Mouse (Mus musculus) liver, embryonic 14.5 days (tissue): ENCODE measurements around the gene Plcb4. TPM values are rescaled to one million over a fixed set of nuclear protein-coding genes. Genes with fewer than 3 reads are reported as not detected.

Source experiments
- ATAC-seq: fragments of 200-750 bp; cut with Nextera tagmentation; 2 replicates; pipeline ENCODE4 v1.8.0; 2017; ENCODE audit warnings: moderate number of reproducible peaks, mild to moderate bottlenecking, moderate library complexity; ENCODE audit not compliant: insufficient read depth
- DNase-seq, 3 experiments: peaks; one replicate each; pipeline ENCODE4 v3.0.0-alpha.2; 2012 to 2013; ENCODE audit warnings: low read depth in 3 of 3, low spot score in 3 of 3
- H3K27ac ChIP-seq: fragments of 300-500 bp; sonication (generic); 2 replicates; pipeline ENCODE4 v1.5.1; 2014; ENCODE audit warnings: moderate library complexity, mild to moderate bottlenecking, control low read depth, inconsistent platforms
- H3K27me3 ChIP-seq: fragments of 300-500 bp; sonication (generic); 2 replicates; pipeline ENCODE4 v1.6.1; 2014; ENCODE audit warnings: mild to moderate bottlenecking, low read length, moderate library complexity; ENCODE audit not compliant: control insufficient read depth, insufficient read depth
- H3K36me3 ChIP-seq: fragments of 300-500 bp; sonication (generic); replicated peaks from 2 replicates; pipeline ENCODE4 v1.6.1; 2014; ENCODE audit warnings: low read depth; ENCODE audit not compliant: control insufficient read depth, insufficient read depth
- H3K4me1 ChIP-seq, 2 experiments: fragments of 200-500 bp in 1 of 2; fragments of 300-500 bp in 1 of 2; sonication (generic) in 1 of 2; replicated peaks; 2 replicates each; pipeline ENCODE4 v1.6.1; 2012 to 2014; ENCODE audit warnings: antibody characterized with exemption in 1 of 2, inconsistent platforms in 1 of 2, low read length in 1 of 2; ENCODE audit not compliant: control insufficient read depth in 2 of 2, insufficient read depth in 2 of 2
- H3K4me2 ChIP-seq: fragments of 300-500 bp; sonication (generic); 2 replicates; pipeline ENCODE4 v1.6.1; 2014; ENCODE audit warnings: low read depth, mild to moderate bottlenecking, control low read depth, moderate library complexity
- H3K4me3 ChIP-seq, 2 experiments: fragments of 200-500 bp in 1 of 2; fragments of 300-500 bp in 1 of 2; sonication (generic) in 1 of 2; 2 replicates each; pipeline ENCODE4 v1.5.1; 2012 to 2014; ENCODE audit warnings: low read depth in 2 of 2, low read length in 2 of 2, mild to moderate bottlenecking in 2 of 2, control low read depth in 1 of 2, inconsistent platforms in 1 of 2, moderate library complexity in 1 of 2; ENCODE audit not compliant: insufficient read depth in 1 of 2
- H3K9ac ChIP-seq: fragments of 300-500 bp; sonication (generic); replicated peaks from 2 replicates; pipeline ENCODE4 v1.6.1; 2014; ENCODE audit warnings: mild to moderate bottlenecking, control low read depth, moderate library complexity
- H3K9me3 ChIP-seq: fragments of 300-500 bp; sonication (generic); 2 replicates; pipeline ENCODE4 v1.6.1; 2016; ENCODE audit warnings: low read length, mixed read lengths; ENCODE audit not compliant: control insufficient read depth
- CTCF ChIP-seq: IDR thresholded peaks from 2 replicates; pipeline ENCODE4 v1.5.1; 2016; ENCODE audit warnings: antibody characterized with exemption, low read depth, control low read depth
- EP300 ChIP-seq: IDR thresholded peaks from 2 replicates; pipeline ENCODE4 v1.6.1; 2016; ENCODE audit warnings: antibody characterized with exemption, low read depth
- WGBS: fragments of 180-500 bp; shearing (Covaris S2); extraction: QIAGEN DNeasy Blood & Tissue Kit; methylation state at CpG from one replicate; pipeline ENCODE4 v1.1.7; 2014; ENCODE audit not compliant: insufficient replicate concordance; 5-methylcytosine and 5-hydroxymethylcytosine counted together
- polyA plus RNA-seq, 2 experiments: library from polyadenylated mRNA; depleted of rRNA in 1 of 2; stranded (reverse) in 1 of 2; unstranded in 1 of 2; fragments of >200 nt; fragmentation: Nextera tagmentation in 1 of 2; extraction: Ambion mirVana in 1 of 2; gene quantifications; 2 replicates each; pipeline versions ENCODE4 v1.2.1 to v1.2.3; 2012 to 2014

The Plcb4 gene
- polyA plus RNA-seq, 2 experiments = 1.9 to 2.3 TPM

DNA sequence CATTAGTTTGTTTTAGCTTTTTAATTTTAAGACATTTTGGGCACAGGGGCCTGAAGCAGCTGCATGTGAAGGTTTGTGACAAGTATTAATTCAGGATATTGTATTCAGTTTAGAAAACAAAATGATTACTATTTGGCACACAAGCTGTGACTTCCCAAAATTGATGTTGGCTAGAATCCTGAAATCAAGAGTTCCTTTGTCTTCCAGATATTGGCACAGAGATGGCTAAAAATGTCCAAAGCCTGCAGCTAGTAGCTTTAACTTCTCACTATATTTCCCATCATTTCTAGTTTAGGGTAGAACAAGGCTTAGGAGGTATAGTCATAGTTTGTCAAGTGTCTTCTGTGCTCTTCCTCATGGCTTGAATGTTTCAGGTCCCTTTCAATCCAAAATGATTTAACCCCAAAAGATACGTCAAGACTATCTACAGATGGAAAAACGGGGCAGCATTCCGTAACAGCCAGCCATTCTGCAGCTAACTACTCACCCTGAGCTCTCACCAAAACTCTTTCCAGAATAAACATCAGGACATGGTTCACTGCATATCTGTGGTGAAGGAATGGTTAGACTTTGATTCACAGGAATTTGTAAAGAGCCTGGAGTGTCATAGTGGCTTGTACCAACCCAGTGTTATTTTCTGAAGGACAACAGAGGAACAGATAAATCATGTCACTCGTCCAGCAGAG lies 204.7 kb downstream of the Plcb4 start:
- WGBS = 74% methylated on average over 4 of the region's 4 CpGs
- H3K9me3 ChIP-seq = no peaks in the 10 kb centered on the region
- H3K4me1 ChIP-seq = peaks cover 0 to 5% of the 10 kb centered on the region in 2 experiments; a peak in 2 of 4 replicates
- no peaks in the 10 kb centered on the region for H3K36me3 ChIP-seq
- H3K4me2 ChIP-seq = no peak overlapping the region
- TF ChIP-seq CTCF (no peak), EP300 (no peak)
- H3K4me3 ChIP-seq = no peak overlapping the region
- DNase-seq (no peak), ATAC-seq (no peak)
- H3K27ac ChIP-seq = no peak overlapping the region
- H3K27me3 ChIP-seq = no peaks in the 10 kb centered on the region
- no peak overlapping the region for H3K9ac ChIP-seq

- ATAC-seq (no peak), DNase-seq (no peak)
- Histone ChIP-seq H3K4me2 (no peak overlapping the region), H3K9ac (no peak overlapping the region), H3K4me1 (peaks cover 0 to 5% of the 10 kb centered on the region in 2 experiments; a peak in 2 of 4 replicates), H3K9me3 (no peaks in the 10 kb centered on the region), H3K36me3 (no peaks in the 10 kb centered on the region), H3K4me3 (no peak overlapping the region), H3K27ac (no peak overlapping the region), H3K27me3 (no peaks in the 10 kb centered on the region)
- WGBS = 58% methylated on average over 9 of the region's 9 CpGs
- TF ChIP-seq EP300 (no peak), CTCF (no peak)
Measured at GRCm38 (mm10) chr2:135866421-135866820, 207.6 kb downstream of the Plcb4 start.

DNA sequence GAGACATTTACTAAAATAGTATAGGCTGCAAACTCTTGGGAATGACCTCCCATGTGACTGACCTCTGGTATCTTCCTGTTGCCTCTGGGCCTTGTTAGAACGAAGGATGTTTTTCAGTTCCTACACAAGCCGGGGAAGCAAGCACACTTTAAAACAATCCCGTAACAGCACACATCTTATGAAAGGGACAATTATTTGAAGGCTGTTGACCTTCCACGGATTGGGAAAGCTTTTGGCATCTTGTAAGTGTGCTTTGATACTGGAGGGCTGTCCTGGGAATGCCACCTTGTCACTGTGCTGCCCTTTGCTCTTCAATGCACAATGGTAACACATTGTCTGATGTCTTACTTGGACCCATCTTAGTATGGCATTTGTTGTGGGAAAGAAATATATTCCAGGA lies 208.0 kb downstream of the Plcb4 start:
- Histone ChIP-seq H3K4me1 (peaks cover 0 to 5% of the 10 kb centered on the region in 2 experiments; a peak in 2 of 4 replicates), H3K36me3 (no peaks in the 10 kb centered on the region), H3K4me2 (no peak overlapping the region), H3K9me3 (no peaks in the 10 kb centered on the region), H3K4me3 (no peak overlapping the region), H3K9ac (no peak overlapping the region), H3K27ac (no peak overlapping the region), H3K27me3 (no peaks in the 10 kb centered on the region)
- no peak for TF ChIP-seq EP300
- TF ChIP-seq CTCF = no peak
- WGBS = 65% methylated on average over 4 of the region's 4 CpGs
- DNase-seq (no peak), ATAC-seq (no peak)

GRCm38 (mm10) chr2:135869637-135870036 lies 210.8 kb downstream of the Plcb4 start:
- H3K27me3 ChIP-seq = no peaks in the 10 kb centered on the region
- no peak overlapping the region for H3K4me3 ChIP-seq
- 68% methylated on average over 7 of the region's 7 CpGs for WGBS

GRCm38 (mm10) chr2:135873146-135873545 lies 214.3 kb downstream of the Plcb4 start:
- Histone ChIP-seq H3K36me3 (no peaks in the 10 kb centered on the region), H3K4me2 (no peak overlapping the region), H3K27ac (no peak overlapping the region), H3K27me3 (no peaks in the 10 kb centered on the region), H3K9me3 (no peaks in the 10 kb centered on the region), H3K4me3 (no peak overlapping the region), H3K9ac (no peak overlapping the region), H3K4me1 (no peaks in the 10 kb centered on the region)
- DNase-seq = no peak
- TF ChIP-seq CTCF (no peak), EP300 (no peak)
- 69% methylated on average over 9 of the region's 9 CpGs for WGBS
- no peak for ATAC-seq

More at GRCm38 (mm10) chr2:135869637-135870036, 210.8 kb downstream of the Plcb4 start:
- DNase-seq (no peak), ATAC-seq (no peak)
- no peak for TF ChIP-seq CTCF
- no peak for TF ChIP-seq EP300
- Histone ChIP-seq H3K9me3 (no peaks in the 10 kb centered on the region), H3K36me3 (no peaks in the 10 kb centered on the region), H3K9ac (no peak overlapping the region), H3K4me2 (no peak overlapping the region), H3K4me1 (no peaks in the 10 kb centered on the region), H3K27ac (no peak overlapping the region)
